Mouse (Mus musculus) spleen, adult 2 months (tissue): ENCODE measurements around the gene Spata17. TPM values are rescaled to one million over a fixed set of nuclear protein-coding genes. Genes with fewer than 3 reads are reported as not detected.

Source experiments
- DNase-seq, 2 experiments: peaks; one replicate each; pipeline versions ENCODE4 v3.0.0 to v3.0.0-alpha.2; 2012 to 2021; ENCODE audit warnings: low spot score in 2 of 2, low read depth in 1 of 2
- H3K27ac ChIP-seq: fragments of 200-500 bp; 2 replicates; pipeline ENCODE4 v1.5.1; 2012; ENCODE audit warnings: low read length, inconsistent platforms; ENCODE audit not compliant: insufficient read depth
- H3K27me3 ChIP-seq: fragments of 200-500 bp; 2 replicates; pipeline ENCODE4 v1.6.1; 2012; ENCODE audit warnings: mild to moderate bottlenecking, moderate library complexity, low read length, inconsistent platforms; ENCODE audit not compliant: control insufficient read depth, insufficient read depth
- H3K36me3 ChIP-seq: fragments of 200-500 bp; 2 replicates; pipeline ENCODE4 v1.6.1; 2012; ENCODE audit warnings: mild to moderate bottlenecking, low read length, inconsistent platforms; ENCODE audit not compliant: control insufficient read depth, insufficient read depth
- H3K4me1 ChIP-seq: fragments of 200-500 bp; 2 replicates; pipeline ENCODE4 v1.6.1; 2011; ENCODE audit warnings: inconsistent platforms; ENCODE audit not compliant: control insufficient read depth, insufficient read depth, insufficient read length
- H3K4me3 ChIP-seq: fragments of 200-500 bp; 2 replicates; pipeline ENCODE4 v1.5.1; 2011; ENCODE audit warnings: mild to moderate bottlenecking, inconsistent platforms; ENCODE audit not compliant: insufficient read depth, insufficient read length; ENCODE audit errors: extremely low read depth
- CTCF ChIP-seq: fragments of 200-500 bp; IDR thresholded peaks from 2 replicates; pipeline ENCODE4 v1.5.1; 2011; ENCODE audit warnings: mild to moderate bottlenecking, inconsistent platforms; ENCODE audit not compliant: insufficient read depth, insufficient read length, insufficient replicate concordance; ENCODE audit errors: extremely low read depth
- POLR2A ChIP-seq: fragments of 200-500 bp; IDR thresholded peaks from 2 replicates; pipeline ENCODE4 v1.6.1; 2011; ENCODE audit warnings: low read depth, low read length, inconsistent platforms
- WGBS: fragments of 180-500 bp; shearing (Covaris S2); methylation state at CpG from one replicate; pipeline ENCODE4 v1.1.7; 2018; 5-methylcytosine and 5-hydroxymethylcytosine counted together
- polyA plus RNA-seq: library from polyadenylated mRNA; depleted of rRNA; stranded (reverse); fragments of >200 nt; gene quantifications from 2 replicates; pipeline ENCODE4 v1.2.3, GENCODE M21; 2012

Gene Spata17
- polyA plus RNA-seq, 1 experiment: not detected

GRCm38 (mm10) chr1:187039801-187040200, 175.5 kb downstream of the Spata17 start:
- TF ChIP-seq POLR2A: no peak
- no peak for TF ChIP-seq CTCF
- no peak for DNase-seq
- H3K27me3 ChIP-seq: no peaks in the 10 kb centered on the region
- H3K36me3 ChIP-seq: no peaks in the 10 kb centered on the region
- H3K4me3 ChIP-seq: no peak overlapping the region
- WGBS: 32% methylated on average over 4 of the region's 4 CpGs
- H3K27ac ChIP-seq: no peak overlapping the region
- H3K4me1 ChIP-seq: no peaks in the 10 kb centered on the region

- no peaks in the 10 kb centered on the region for H3K36me3 ChIP-seq
- H3K4me3 ChIP-seq: no peak overlapping the region
- H3K27ac ChIP-seq: no peak overlapping the region
- no peak for DNase-seq
- H3K27me3 ChIP-seq: no peaks in the 10 kb centered on the region
- H3K4me1 ChIP-seq: no peaks in the 10 kb centered on the region
- WGBS: 85% methylated on average over 4 of the region's 4 CpGs
- TF ChIP-seq POLR2A (no peak), CTCF (no peak)
These were observed 179.5 kb downstream of the Spata17 start for GRCm38 (mm10) chr1:187035785-187036184.

GRCm38 (mm10) chr1:187031796-187032195, 183.5 kb downstream of the Spata17 start:
- 26% methylated on average over 6 of the region's 6 CpGs for WGBS

GRCm38 (mm10) chr1:187028841-187029240, 186.4 kb downstream of the Spata17 start:
- no peak overlapping the region for H3K27ac ChIP-seq
- no peaks in the 10 kb centered on the region for H3K36me3 ChIP-seq
- DNase-seq: no peak
- H3K27me3 ChIP-seq: no peaks in the 10 kb centered on the region
- 88% methylated on average over 6 of the region's 6 CpGs for WGBS
- no peaks in the 10 kb centered on the region for H3K4me1 ChIP-seq
- H3K4me3 ChIP-seq: no peak overlapping the region
- no peak for TF ChIP-seq POLR2A
- no peak for TF ChIP-seq CTCF

More at GRCm38 (mm10) chr1:187031796-187032195, 183.5 kb downstream of the Spata17 start:
- no peak for DNase-seq
- Histone ChIP-seq H3K27me3 (no peaks in the 10 kb centered on the region), H3K36me3 (no peaks in the 10 kb centered on the region), H3K4me1 (no peaks in the 10 kb centered on the region), H3K27ac (no peak overlapping the region), H3K4me3 (no peak overlapping the region)
- no peak for TF ChIP-seq POLR2A
- TF ChIP-seq CTCF: no peak

GRCm38 (mm10) chr1:187020011-187020410, 195.3 kb downstream of the Spata17 start:
- DNase-seq: no peak

GRCm38 (mm10) chr1:187016116-187016515, 199.1 kb downstream of the Spata17 start:
- TF ChIP-seq CTCF (no peak), POLR2A (no peak)
- 51% methylated on average over 4 of the region's 4 CpGs for WGBS
- Histone ChIP-seq H3K4me1 (no peaks in the 10 kb centered on the region), H3K27me3 (no peaks in the 10 kb centered on the region), H3K4me3 (no peak overlapping the region), H3K27ac (no peak overlapping the region), H3K36me3 (no peaks in the 10 kb centered on the region)
- no peak for DNase-seq

More at GRCm38 (mm10) chr1:187020011-187020410, 195.3 kb downstream of the Spata17 start:
- Histone ChIP-seq H3K4me1 (no peaks in the 10 kb centered on the region), H3K27me3 (no peaks in the 10 kb centered on the region), H3K36me3 (no peaks in the 10 kb centered on the region), H3K4me3 (no peak overlapping the region), H3K27ac (no peak overlapping the region)
- WGBS: 81% methylated on average over 7 of the region's 7 CpGs
- TF ChIP-seq POLR2A (no peak), CTCF (no peak)

GRCm38 (mm10) chr1:187015673-187016072, 199.6 kb downstream of the Spata17 start:
- TF ChIP-seq POLR2A: no peak
- no peak for TF ChIP-seq CTCF
- no peak for DNase-seq
- WGBS: 71% methylated on average over 1 of the region's 1 CpGs
- Histone ChIP-seq H3K4me1 (no peaks in the 10 kb centered on the region), H3K36me3 (no peaks in the 10 kb centered on the region), H3K4me3 (no peak overlapping the region), H3K27me3 (no peaks in the 10 kb centered on the region), H3K27ac (no peak overlapping the region)

- TF ChIP-seq CTCF (no peak), POLR2A (no peak)
- Histone ChIP-seq H3K27ac (no peak overlapping the region), H3K4me1 (no peaks in the 10 kb centered on the region), H3K27me3 (no peaks in the 10 kb centered on the region), H3K36me3 (no peaks in the 10 kb centered on the region), H3K4me3 (no peak overlapping the region)
- no peak for DNase-seq
- WGBS: 94% methylated on average over 2 of the region's 2 CpGs
These were observed 201.1 kb downstream of the Spata17 start for GRCm38 (mm10) chr1:187014141-187014540.
